Mouse (Mus musculus) hindbrain, postnatal 0 days (tissue): Measurements from ENCODE around the gene Ugt2b1. TPM values are rescaled to one million over a fixed set of nuclear protein-coding genes. Genes with fewer than 3 reads are reported as not detected.

ENCODE experiments used
- ATAC-seq: fragments of 200-750 bp; cut with Nextera tagmentation; 2 replicates; pipeline ENCODE4 v1.8.0; 2017; ENCODE audit warnings: mild to moderate bottlenecking, moderate TSS enrichment, moderate library complexity
- DNase-seq: peaks from one replicate; pipeline ENCODE4 v3.0.0-alpha.2; 2015; ENCODE audit warnings: low spot score
- H3K27ac ChIP-seq: fragments of 300-500 bp; sonication (generic); 2 replicates; pipeline ENCODE4 v1.5.1; 2014; ENCODE audit warnings: mild to moderate bottlenecking
- H3K27me3 ChIP-seq: fragments of 300-500 bp; sonication (generic); 2 replicates; pipeline ENCODE4 v1.6.1; 2014; ENCODE audit warnings: low read length, mixed read lengths; ENCODE audit not compliant: insufficient read depth
- H3K36me3 ChIP-seq: fragments of 300-500 bp; sonication (generic); 2 replicates; pipeline ENCODE4 v1.6.1; 2014; ENCODE audit warnings: low read length, mixed read lengths; ENCODE audit not compliant: insufficient read depth
- H3K4me1 ChIP-seq: fragments of 300-500 bp; sonication (generic); 2 replicates; pipeline ENCODE4 v1.6.1; 2014; ENCODE audit warnings: antibody characterized with exemption, low read length, mixed read lengths; ENCODE audit not compliant: insufficient read depth
- H3K4me2 ChIP-seq: fragments of 300-500 bp; sonication (generic); 2 replicates; pipeline ENCODE4 v1.6.1; 2014; ENCODE audit warnings: low read depth, mild to moderate bottlenecking, low read length, moderate library complexity, mixed read lengths
- H3K4me3 ChIP-seq: fragments of 300-500 bp; sonication (generic); 2 replicates; pipeline ENCODE4 v1.5.1; 2014; ENCODE audit warnings: low read length
- H3K9ac ChIP-seq: fragments of 300-500 bp; sonication (generic); replicated peaks from 2 replicates; pipeline ENCODE4 v1.6.1; 2014; ENCODE audit warnings: mild to moderate bottlenecking, low read length, moderate library complexity, mixed read lengths
- H3K9me3 ChIP-seq: fragments of 300-500 bp; sonication (generic); 2 replicates; pipeline ENCODE4 v1.6.1; 2016; ENCODE audit warnings: low read length, mixed read lengths
- CTCF ChIP-seq: IDR thresholded peaks from 2 replicates; pipeline ENCODE4 v1.5.1; 2016; ENCODE audit warnings: antibody characterized with exemption, control low read depth, low read depth
- WGBS: fragments of 180-500 bp; shearing (Covaris S2); extraction: QIAGEN DNeasy Blood & Tissue Kit; methylation state at CpG from one replicate; pipeline ENCODE4 v1.1.7; 2014; 5-methylcytosine and 5-hydroxymethylcytosine counted together
- polyA plus RNA-seq: library from polyadenylated mRNA; unstranded; fragments of >200 nt; fragmentation: Nextera tagmentation; extraction: Ambion mirVana; gene quantifications from 2 replicates; pipeline ENCODE4 v1.2.1, GENCODE M21; 2015
- total RNA-seq: library from RNA; depleted of rRNA; stranded (reverse); fragments of >200 nt; gene quantifications from 2 replicates; pipeline ENCODE4 v1.2.3, GENCODE M21; 2014; rRNA removed

The Ugt2b1 gene
- total and polyA plus RNA-seq, 2 experiments from 2014 or later, result not detected

GRCm38 (mm10) chr5:86871877-86872276, 54.5 kb downstream of the Ugt2b1 start:
- no peaks in the 10 kb centered on the region for H3K27me3 ChIP-seq
- no peak overlapping the region for H3K4me3 ChIP-seq
- WGBS, result 25% methylated on average over 1 of the region's 1 CpGs
- H3K4me1 ChIP-seq, result no peaks in the 10 kb centered on the region
- no peaks in the 10 kb centered on the region for H3K9me3 ChIP-seq
- no peak overlapping the region for H3K9ac ChIP-seq
- TF ChIP-seq CTCF, result no peak
- no peak for ATAC-seq
- H3K36me3 ChIP-seq, result no peaks in the 10 kb centered on the region
- H3K4me2 ChIP-seq, result no peak overlapping the region
- no peak for DNase-seq
- H3K27ac ChIP-seq, result no peak overlapping the region

Other genes starting within 250 kb of the Ugt2b1 start
- gene Tmprss11e, start 180.7 kb downstream of the Ugt2b1 start, total RNA-seq, result not detected in 2 replicates
- 0.04 TPM in 1 of 2 replicates, not detected in the other for gene Tmprss11e, start 180.7 kb downstream of the Ugt2b1 start, polyA plus RNA-seq
- gene Ythdc1, start 122.3 kb downstream of the Ugt2b1 start, total RNA-seq, result 33.6 and 35.5 TPM in 2 replicates
- gene Ythdc1, start 122.3 kb downstream of the Ugt2b1 start, polyA plus RNA-seq, result 27.5 and 28.0 TPM in 2 replicates
- not detected in 2 replicates for gene Ugt2b34, start 19.6 kb downstream of the Ugt2b1 start, total RNA-seq
- gene Ugt2b34, start 19.6 kb downstream of the Ugt2b1 start, polyA plus RNA-seq, result not detected in 2 replicates
- gene Ugt2b35, start 74.3 kb upstream of the Ugt2b1 start, total RNA-seq, result not detected in 2 replicates
- not detected in 2 replicates for gene Ugt2b35, start 74.3 kb upstream of the Ugt2b1 start, polyA plus RNA-seq
- gene Ugt2b36, start 166.0 kb upstream of the Ugt2b1 start, total RNA-seq, result not detected in 2 replicates
- gene Ugt2b36, start 166.0 kb upstream of the Ugt2b1 start, polyA plus RNA-seq, result 0.13 TPM in 1 of 2 replicates, not detected in the other
- gene Ugt2b5, start 213.8 kb upstream of the Ugt2b1 start, total RNA-seq, result not detected in 2 replicates
- gene Ugt2b5, start 213.8 kb upstream of the Ugt2b1 start, polyA plus RNA-seq, result 0.13 TPM in 1 of 2 replicates, not detected in the other